Mouse (Mus musculus) brain, embryonic 14.5 days (tissue): ENCODE data around the gene Scamp1. TPM values are rescaled to one million over a fixed set of nuclear protein-coding genes. Genes with fewer than 3 reads are reported as not detected.
A peak's percentile ranks its signal among the peaks of the same experiment; 100 is the strongest.

Source experiments
- DNase-seq: peaks from one replicate; pipeline ENCODE4 v3.0.0-alpha.2; 2011; ENCODE audit warnings: low read depth
- CTCF ChIP-seq: fragments of 200-500 bp; IDR thresholded peaks from 2 replicates; pipeline ENCODE4 v1.5.1; 2012; ENCODE audit warnings: inconsistent platforms, mild to moderate bottlenecking, moderate library complexity, borderline replicate concordance; ENCODE audit not compliant: insufficient read depth, insufficient read length; ENCODE audit errors: extremely low read depth
- POLR2A ChIP-seq: fragments of 200-500 bp; IDR thresholded peaks from 2 replicates; pipeline ENCODE4 v1.6.1; 2012; ENCODE audit warnings: mild to moderate bottlenecking, inconsistent platforms, borderline replicate concordance; ENCODE audit not compliant: poor library complexity, insufficient read depth, insufficient read length, severe bottlenecking; ENCODE audit errors: extremely low read depth
- polyA plus RNA-seq: library from polyadenylated mRNA; depleted of rRNA; stranded (reverse); fragments of >200 nt; gene quantifications from 2 replicates; pipeline ENCODE4 v1.2.3, GENCODE M21; 2012

Scamp1 gene
- polyA plus RNA-seq, 1 experiment: 86.5 TPM

GRCm38 (mm10) chr13:94241892-94242524 lies 43.6 kb downstream of the Scamp1 start:
- no peak for TF ChIP-seq CTCF
- TF ChIP-seq POLR2A: no peak
- no peak for DNase-seq

GRCm38 (mm10) chr13:94240873-94241272 lies 44.8 kb downstream of the Scamp1 start:
- no peak for DNase-seq
- TF ChIP-seq CTCF (no peak), POLR2A (no peak)

- no peak for DNase-seq
Measured at GRCm38 (mm10) chr13:94240111-94240510, 45.5 kb downstream of the Scamp1 start.

GRCm38 (mm10) chr13:94239488-94239887 lies 46.2 kb downstream of the Scamp1 start:
- no peak for DNase-seq
- TF ChIP-seq CTCF: no peak
- no peak for TF ChIP-seq POLR2A

More at GRCm38 (mm10) chr13:94240111-94240510, 45.5 kb downstream of the Scamp1 start:
- TF ChIP-seq POLR2A: no peak

- no peak for DNase-seq
- no peak for TF ChIP-seq POLR2A
- no peak for TF ChIP-seq CTCF
Measured at GRCm38 (mm10) chr13:94231871-94232270, 53.8 kb downstream of the Scamp1 start.

DNA sequence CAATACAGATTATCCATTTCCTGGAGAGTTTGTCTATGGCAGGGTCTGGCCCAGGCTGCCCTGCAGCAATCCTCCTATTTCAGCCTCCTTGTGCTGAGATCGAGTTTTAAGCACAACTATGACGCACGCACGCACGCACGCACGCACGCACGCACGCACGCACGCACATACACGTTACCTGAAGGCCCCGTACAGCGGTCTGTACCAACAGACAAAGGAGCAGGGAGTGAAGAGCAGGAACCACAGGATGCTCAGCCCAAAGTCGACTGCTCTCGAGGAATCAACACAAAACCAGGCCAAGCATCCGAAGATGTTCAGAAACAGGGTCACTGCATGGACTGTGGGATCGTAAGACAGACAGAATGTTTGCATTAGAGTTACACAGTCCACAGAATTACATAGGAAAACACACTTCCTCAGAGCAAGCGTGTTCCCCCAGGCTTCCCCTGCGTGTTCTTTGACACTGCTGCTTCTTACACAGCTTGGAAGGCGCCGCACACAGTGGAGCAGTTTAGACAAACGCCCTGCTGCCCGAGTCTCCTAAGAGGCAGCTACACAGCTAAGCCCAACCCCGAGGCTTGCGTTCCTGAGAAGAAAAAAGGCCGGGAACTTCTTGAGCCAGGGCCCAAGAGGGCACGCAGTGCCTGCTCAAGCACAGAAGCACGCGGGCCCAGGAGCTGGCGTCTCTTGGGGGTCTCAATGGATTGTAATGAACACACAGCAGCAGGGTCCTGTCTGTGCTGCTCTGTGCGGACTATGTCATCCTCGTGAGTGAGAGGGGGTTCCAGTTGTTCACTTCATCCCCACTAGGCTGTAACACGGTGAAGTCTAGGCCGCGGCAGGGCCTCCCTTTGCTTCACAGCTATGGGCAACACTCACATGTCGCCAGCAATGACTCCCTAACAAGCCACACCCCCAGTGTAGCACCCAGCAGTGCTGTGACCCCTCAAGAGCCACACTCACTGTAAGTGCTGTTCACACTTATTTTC lies 60.6 kb downstream of the Scamp1 start:
- no peak for DNase-seq
- TF ChIP-seq CTCF (no peak), POLR2A (no peak)

DNA sequence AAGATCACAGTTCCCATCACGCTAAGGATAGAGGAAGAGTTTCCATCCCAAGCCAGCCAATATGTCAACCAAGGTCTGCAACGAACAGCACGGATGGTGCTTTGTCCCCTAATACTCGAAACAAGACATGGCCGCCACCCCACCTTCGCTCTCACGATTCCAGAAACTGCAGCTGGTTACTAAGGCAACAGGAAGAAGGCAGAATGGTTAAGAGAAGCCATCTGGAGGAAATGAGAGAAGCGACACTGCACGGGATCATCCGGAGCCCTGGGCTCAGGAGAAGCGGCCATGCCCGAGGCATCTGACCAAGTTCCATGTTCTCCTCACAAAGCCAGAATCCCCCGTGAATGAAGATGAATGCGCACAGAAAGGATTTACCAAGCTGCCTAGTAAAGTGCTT lies 62.0 kb downstream of the Scamp1 start:
- no peak for TF ChIP-seq POLR2A
- no peak for TF ChIP-seq CTCF
- DNase-seq: peak; percentile 40

GRCm38 (mm10) chr13:94212716-94213115 lies 72.9 kb downstream of the Scamp1 start:
- DNase-seq: no peak
- TF ChIP-seq POLR2A (no peak), CTCF (peak; percentile 42; the same call in 1 of the 2 replicates)

- no peak for DNase-seq
- no peak for TF ChIP-seq POLR2A
- no peak for TF ChIP-seq CTCF
Measured at GRCm38 (mm10) chr13:94212179-94212578, 73.5 kb downstream of the Scamp1 start.

DNA sequence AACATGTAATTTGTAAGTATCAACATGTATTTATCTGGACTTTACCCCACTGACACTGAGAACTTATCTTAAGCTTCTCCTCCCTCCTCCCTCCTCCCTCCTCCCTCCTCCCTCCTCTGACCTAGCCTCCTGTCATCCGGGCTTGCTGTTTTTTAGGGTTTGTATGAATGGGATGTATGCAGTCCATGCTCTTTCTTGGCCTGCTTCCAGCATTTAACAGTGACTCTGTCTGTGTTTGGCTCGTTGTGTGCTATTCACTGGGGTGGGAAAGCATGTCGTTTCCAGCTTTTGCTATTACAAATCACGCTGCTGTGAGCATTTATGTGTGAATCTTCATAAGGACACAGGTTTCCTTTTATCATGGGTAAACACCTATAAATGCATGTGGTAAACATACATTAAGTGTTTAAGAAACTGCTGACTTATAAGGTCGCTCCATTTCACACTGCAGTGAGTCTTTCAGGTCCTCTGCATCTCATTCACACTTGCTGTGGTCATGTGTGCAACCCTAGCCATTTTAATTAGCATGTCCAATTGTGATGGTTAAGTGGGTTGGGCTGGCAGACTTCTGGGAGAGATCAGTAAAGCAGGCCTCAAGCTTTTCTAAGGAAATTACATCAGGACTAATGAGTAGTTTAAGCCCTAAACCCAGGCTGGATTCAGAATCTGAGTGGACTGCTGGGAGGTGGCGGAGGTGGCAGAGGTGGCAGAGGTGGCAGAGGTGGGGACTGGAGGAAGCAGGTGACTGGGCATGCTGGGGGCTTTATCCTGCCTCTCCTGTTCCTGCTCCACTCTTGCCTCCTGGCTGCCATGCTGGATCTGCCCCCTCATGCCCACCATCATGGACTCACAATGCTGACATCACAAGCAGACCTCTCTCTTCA lies 74.2 kb downstream of the Scamp1 start:
- TF ChIP-seq CTCF (no peak), POLR2A (no peak)
- DNase-seq: peak; percentile 90

GRCm38 (mm10) chr13:94208892-94209291 lies 76.8 kb downstream of the Scamp1 start:
- TF ChIP-seq POLR2A: no peak
- peak; percentile 41; the same call in 1 of the 2 replicates for TF ChIP-seq CTCF
- DNase-seq: no peak

DNA sequence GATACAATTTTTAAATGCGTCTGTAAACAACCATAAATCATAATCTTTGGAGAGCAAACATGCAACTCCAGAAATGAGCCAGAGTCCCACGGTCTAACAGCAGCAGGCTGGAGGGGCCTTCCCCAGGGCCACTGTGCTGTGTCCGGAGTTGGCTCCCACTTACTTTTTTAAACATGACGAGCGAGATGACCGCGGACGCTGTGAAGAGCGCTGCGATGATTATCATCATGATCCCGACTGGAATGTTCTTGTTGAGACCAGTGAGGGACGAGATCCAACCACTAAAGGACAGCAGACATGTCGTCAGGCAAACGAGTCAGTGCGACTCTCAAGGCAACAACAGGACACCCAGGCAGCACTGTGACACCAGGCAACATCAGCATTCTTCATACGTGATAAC lies 77.7 kb downstream of the Scamp1 start:
- DNase-seq: no peak
- TF ChIP-seq POLR2A: no peak
- no peak for TF ChIP-seq CTCF
